Mouse (Mus musculus): Measurements from ENCODE around the gene Arhgef3.

Arhgef3 gene

DNA sequence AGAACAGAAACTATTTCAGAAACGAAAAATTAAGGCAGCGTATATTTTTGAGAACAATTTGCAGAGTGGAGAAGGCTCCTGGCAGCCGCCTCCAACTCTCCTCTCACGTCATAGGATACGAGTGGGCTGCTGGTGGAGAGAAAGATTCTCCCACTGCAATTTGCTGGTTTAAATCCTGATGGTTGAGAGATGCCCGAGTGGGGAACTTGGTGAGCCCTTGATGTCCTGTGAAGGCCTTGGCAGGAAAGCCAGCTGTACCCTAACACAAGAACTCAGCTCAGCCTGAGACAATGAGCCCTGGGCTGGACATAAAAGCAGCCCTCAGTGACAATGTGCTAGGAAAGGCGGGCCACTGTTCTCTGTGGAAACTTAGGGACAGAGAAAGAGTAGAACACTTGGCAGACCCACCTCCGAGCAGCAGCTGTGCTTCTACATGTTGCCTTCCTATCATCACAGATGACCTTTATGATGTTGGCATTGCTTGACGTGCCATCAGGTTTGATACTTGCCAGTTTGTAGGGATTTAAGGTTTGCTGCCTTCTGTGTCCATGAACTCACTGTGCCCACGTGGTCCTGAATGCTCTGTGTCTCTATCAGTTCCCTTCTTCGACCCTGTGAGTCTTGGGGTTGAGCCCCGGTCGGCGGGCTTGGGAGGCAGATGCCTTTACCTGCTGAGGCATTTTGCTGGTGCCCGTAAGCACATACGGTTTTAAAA is 154.4 kb downstream of the Arhgef3 start:
- DNase-seq (ENCODE audit: low read depth, low spot score) = peak; percentile 89

DNA sequence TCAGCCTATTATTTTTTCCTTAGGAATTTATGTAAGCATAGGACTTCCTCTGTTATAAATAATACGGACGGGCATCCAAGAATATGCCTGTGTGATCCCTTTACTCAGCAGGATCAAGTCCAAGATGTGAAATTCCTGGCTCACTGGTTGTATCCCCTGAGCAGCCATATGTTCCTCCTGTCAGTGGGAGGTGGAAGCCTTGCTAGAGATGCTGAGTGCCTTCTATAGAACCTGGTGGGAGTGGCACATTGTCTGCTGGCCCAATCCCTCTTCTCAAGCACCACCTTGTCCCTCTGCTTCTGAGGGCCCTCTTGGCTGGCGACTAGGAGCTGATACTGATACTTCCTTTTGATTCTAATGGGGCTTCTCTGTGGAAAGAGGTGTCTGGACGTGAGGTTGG is 155.1 kb downstream of the Arhgef3 start:
- DNase-seq (ENCODE audit: low read depth, low spot score) = peak; percentile 99

- DNase-seq (ENCODE audit: low read depth, low spot score) = no peak
Measured at GRCm38 (mm10) chr14:27270466-27270865, 155.8 kb downstream of the Arhgef3 start.

DNA sequence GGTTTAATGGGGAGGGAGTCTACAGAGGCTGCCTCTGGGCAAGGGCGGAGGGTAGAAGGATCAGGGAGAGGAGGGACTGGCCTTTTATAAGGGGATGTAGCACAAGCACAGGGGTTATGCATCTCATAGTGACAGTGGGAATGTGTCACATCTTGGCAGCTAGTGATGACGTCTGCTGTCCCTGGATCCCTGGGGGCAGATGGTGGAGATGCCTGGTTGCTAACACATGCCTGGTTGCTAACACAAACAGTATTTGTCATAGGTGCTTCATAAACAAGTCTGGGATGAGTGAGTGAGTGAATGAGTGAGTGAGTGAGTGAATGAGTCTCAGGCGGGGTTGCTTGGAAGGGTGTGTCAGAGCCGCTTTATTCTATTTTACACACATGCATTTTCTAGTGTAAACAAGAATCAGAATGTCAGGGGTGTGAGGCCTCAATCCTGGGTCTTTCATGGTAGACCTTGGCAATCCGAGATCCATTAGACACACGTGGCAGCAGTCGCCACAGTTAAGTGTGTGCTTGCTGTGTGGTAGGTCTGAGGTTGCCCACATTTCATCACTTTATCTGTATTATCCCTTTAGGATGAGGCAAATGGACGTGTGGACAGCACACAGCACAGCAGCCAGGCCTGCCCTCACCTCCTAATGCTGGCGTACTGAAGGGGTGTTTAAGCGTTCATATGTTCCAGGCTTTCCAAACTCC is 156.8 kb downstream of the Arhgef3 start:
- peak; percentile 53 for DNase-seq (ENCODE audit: low read depth, low spot score)

DNA sequence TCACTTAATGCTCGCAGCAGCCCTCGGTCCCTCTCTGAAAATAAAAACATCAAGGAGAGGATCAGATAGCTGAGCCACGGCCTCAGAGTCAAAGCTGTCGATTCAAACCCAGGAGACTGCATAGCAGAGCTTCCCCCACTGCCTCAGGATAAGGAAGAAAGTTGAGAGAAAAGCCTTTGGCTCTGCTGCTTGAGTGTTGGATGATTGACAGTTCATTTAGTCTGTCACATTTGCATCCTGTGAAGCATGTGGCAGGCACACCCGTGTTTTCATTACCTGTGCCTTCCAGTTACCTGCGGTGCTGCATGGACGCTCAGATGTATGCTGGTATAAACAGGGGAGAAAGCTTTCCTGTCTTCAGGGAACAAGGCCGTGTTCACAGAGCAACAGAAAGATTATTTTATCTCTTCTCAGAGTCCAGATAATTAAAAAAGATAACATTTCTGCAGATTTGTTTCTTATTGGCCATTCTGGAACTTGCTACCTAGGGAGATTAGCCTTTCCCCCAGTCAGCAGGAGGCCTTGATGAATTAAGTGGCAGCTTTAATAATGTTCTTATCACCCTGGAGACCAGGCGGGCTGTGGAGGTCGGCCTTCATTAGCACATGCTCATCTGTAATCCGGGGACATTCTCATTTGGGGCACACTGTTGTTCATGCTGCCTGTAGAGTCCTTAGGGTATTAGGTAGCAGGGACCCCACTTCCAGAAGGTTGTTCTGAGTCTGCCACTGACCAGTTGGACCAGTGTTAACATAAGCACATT is 157.6 kb downstream of the Arhgef3 start:
- DNase-seq (ENCODE audit: low read depth, low spot score) = peak; percentile 22

DNA sequence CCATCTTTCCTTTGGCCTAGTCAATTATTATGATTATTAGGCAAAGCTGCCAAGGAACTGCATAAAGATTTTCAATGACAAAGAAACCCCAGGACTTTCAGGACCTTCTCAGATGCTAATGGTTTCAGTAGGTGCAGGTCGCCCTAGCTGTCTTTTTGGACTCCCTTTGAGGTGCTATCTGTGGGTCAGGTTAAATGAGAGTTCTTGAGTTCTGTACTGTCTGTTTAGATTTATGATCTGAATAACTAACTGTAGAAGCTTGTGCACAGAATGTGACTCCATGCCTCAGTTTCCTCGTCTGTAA is 158.1 kb downstream of the Arhgef3 start:
- DNase-seq (ENCODE audit: low read depth, low spot score) = no peak

GRCm38 (mm10) chr14:27273169-27273568 is 158.5 kb downstream of the Arhgef3 start:
- DNase-seq (ENCODE audit: low read depth, low spot score) = no peak

DNA sequence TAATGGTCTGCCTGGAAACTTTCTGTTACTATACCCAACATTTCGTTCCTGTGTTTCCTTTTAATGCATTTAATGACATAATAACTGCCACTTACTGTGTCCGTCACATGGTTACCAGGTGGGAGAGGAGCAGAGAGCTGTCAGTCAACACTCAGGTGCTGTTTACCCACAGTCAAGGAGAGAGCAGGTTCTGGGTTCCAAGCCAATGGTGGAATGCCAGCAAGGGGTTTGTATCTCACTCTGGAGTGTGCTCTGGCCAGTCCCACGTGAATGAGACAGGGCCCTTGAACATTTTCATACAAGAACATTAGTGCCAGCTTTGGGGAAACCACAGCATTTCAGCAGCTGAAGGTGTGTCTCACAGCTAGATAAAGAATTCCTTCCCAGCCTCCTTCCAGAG is 162.6 kb downstream of the Arhgef3 start:
- no peak for DNase-seq (ENCODE audit: low read depth, low spot score)

- DNase-seq (ENCODE audit: low read depth, low spot score) = peak; percentile 51
Measured at GRCm38 (mm10) chr14:27280201-27280890, 165.6 kb downstream of the Arhgef3 start.

GRCm38 (mm10) chr14:27283956-27284355 is 169.3 kb downstream of the Arhgef3 start:
- DNase-seq (ENCODE audit: low read depth, low spot score) = no peak

- DNase-seq (ENCODE audit: low read depth, low spot score) = no peak
Measured at GRCm38 (mm10) chr14:27286202-27286601, 171.5 kb downstream of the Arhgef3 start.

- peak; percentile 34 for DNase-seq (ENCODE audit: low read depth, low spot score)
Measured at GRCm38 (mm10) chr14:27289053-27289452, 174.4 kb downstream of the Arhgef3 start.

GRCm38 (mm10) chr14:27292101-27292500 is 177.4 kb downstream of the Arhgef3 start:
- no peak for DNase-seq (ENCODE audit: low read depth, low spot score)

- DNase-seq (ENCODE audit: low read depth, low spot score) = no peak
Measured at GRCm38 (mm10) chr14:27295821-27296220, 181.1 kb downstream of the Arhgef3 start.

GRCm38 (mm10) chr14:27296987-27297386 is 182.3 kb downstream of the Arhgef3 start:
- DNase-seq (ENCODE audit: low read depth, low spot score) = no peak

DNA sequence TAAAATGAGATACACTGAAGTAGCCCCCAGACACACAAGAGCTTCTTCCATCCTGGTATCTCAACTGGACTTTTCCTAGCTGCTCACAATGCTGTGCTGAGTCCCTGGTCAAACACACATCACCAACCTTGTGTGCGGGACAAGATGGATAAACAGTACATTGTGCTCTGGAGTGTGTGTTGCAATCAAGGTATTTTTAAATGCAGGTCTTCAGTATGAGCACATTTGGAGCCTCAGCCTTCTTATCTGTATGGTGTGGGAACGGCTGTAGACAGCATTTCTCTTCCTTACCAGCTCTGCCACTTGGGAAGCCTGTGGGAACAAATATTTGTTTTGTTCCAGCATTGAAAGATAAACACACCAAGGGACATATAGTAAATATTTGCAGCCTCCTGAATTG is 184.2 kb downstream of the Arhgef3 start:
- DNase-seq (ENCODE audit: low read depth, low spot score) = no peak

GRCm38 (mm10) chr14:27299705-27300104 is 185.0 kb downstream of the Arhgef3 start:
- DNase-seq (ENCODE audit: low read depth, low spot score) = no peak

- peak; percentile 20 for DNase-seq (ENCODE audit: low read depth, low spot score)
Measured at GRCm38 (mm10) chr14:27301768-27302499, 187.2 kb downstream of the Arhgef3 start.

DNA sequence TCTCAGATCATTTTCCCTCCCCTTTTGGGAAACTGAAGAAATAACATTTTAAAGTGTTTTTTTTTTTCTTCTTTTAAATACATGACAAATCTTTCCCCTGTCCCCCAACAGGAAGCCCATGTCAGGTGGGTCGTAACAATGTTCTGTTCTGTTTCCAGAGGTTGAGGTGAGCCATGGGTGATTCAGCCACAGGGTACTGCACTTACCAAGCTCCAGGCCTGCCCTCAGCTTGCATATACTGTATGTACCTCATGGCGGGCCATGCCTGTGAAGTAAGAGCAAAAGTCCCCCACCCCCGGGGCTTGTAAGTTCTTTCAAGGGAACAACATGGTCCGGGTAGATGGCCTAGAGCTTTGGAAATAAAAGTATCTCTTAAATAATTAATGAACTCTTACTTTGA is 188.6 kb downstream of the Arhgef3 start:
- DNase-seq (ENCODE audit: low read depth, low spot score) = no peak

DNA sequence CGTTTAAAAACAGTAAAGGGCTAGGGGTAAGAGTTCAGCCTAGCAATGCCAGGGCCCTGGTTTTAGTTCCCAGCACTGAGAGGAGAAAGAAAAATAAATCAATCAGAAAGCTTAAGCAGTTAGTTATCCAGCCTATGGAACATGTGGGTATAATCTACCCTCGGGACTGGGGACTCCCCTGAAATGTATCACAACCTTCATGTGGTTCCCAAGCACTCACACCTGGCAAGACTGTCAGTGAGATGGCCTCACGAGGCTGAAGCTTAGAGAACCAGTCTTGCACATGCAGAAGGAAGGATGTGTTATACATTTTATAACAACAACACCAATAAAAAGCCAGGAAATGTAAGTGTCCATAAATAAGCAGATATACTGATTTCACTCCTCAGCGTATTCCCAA is 189.7 kb downstream of the Arhgef3 start:
- DNase-seq (ENCODE audit: low read depth, low spot score) = no peak

GRCm38 (mm10) chr14:27308761-27309160 is 194.1 kb downstream of the Arhgef3 start:
- no peak for DNase-seq (ENCODE audit: low read depth, low spot score)
